Mouse (Mus musculus): Measurements from ENCODE around the gene Cyp1a2. TPM values are rescaled to one million over a fixed set of nuclear protein-coding genes. Genes with fewer than 3 reads are reported as not detected.

The Cyp1a2 gene
- total RNA-seq, 2 experiments from 2014 or later, result not detected

DNA sequence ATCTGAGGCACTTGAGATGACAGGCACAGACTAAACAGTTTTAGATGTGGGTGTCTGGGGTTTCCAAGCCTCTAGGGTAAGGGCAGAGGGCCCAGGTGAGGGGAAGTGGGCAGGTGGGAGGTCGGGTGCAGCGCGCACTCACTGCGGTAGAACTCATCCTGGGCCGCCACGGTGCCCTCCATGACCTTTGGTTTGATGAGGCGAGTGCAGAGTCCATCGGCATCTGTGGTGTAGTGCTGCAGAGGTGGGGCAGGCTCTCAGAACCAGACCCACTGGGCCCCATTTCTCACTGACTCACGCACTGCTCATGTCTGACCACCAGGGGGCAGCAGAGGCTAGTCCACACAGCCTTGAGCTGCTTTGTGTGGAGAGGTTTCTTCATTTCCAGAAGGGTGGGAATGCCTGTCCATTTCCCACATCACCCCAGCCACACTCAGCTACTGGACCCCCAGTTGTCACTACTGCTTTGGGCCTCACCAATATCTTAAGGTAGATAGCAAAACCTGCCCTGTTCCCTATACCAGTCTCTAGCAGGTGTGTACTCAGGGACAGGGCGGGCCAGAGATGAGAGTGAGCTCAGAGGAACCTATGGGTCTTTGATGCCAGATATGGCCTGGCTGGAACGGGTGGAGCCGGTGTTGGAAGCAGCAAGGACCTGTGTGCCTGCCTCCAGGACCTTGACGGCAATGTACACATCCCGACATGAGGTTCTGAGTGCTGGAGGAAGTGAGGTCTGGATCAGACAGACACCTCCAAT, 54.2 kb downstream of the Cyp1a2 start:
- ATAC-seq (replicated peaks; ENCODE audit: low FRiP score, low TSS enrichment, poor library complexity, severe bottlenecking), result peak; percentile 21; the same call in 1 of the 2 replicates

DNA sequence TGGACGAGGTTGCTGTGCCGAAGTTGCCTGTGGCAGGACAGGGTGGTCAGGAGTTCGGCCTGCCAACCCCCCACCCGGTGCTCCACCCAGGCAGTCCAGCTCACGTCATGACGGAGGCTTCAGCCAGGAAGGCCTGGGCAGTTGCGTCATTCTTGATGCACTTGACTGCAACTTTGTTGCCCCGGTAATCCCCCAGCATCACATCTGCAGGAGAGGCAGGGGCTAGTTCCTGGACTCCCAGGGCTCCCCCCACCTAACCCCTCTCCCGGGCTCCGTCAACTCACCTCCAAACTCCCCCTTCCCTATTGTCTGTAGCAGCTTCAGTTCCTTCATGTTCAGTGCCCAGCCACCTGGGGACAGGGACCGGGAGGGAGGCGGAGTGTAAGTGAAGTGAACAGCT, 54.8 kb downstream of the Cyp1a2 start:
- ATAC-seq (replicated peaks; ENCODE audit: low FRiP score, low TSS enrichment, poor library complexity, severe bottlenecking), result no peak

DNA sequence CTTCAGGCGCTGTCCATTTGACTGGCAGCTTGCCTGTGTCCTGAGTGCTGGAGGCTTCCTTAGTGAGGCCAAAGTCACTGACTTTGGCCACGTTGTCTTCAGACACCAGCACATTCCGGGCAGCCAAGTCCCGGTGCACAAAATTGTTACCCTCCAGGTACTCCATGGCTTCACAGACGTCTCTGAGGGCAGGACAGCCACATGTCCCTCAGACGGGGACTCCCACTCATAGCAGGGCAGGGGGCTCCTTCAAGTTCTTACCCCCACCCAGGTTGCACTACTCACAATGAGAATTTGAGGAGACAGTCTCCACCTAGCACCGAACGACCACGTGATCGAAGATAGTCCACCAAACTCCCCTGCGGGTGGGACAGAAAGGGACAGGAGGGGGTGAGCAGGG, 55.6 kb downstream of the Cyp1a2 start:
- ATAC-seq (replicated peaks; ENCODE audit: low FRiP score, low TSS enrichment, poor library complexity, severe bottlenecking), result no peak

DNA sequence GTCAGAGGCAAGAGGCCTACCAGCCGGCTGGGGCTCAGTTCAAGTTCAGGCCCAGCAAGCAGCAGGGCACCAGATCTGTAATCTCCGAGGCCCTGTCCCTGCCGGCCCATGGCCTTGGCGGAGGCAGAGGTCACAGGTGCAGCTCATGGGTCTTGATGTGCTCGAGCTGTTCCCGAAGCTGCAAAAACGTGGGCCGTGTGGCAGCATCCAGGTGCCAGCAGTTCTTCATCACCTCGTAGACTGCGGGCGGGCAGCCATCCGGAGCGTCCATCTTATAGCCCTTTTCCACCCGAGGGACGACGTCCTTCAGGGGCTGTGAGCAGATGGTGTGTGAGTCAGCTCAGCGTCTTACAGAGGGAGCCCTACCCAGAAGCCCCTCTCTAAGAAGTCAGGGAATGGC, 56.3 kb downstream of the Cyp1a2 start:
- no peak for ATAC-seq (replicated peaks; ENCODE audit: low FRiP score, low TSS enrichment, poor library complexity, severe bottlenecking)

Other genes starting within 250 kb of the Cyp1a2 start
- 22.1 and 34.8 TPM in 2 replicates for gene Ppcdc, start 243.6 kb downstream of the Cyp1a2 start, total RNA-seq (2014; fragmentation: Nextera tagmentation)
- 10.5 and 13.9 TPM in 2 replicates for gene Ppcdc, start 243.6 kb downstream of the Cyp1a2 start, total RNA-seq (2017)
- gene Scamp5, start 215.6 kb downstream of the Cyp1a2 start, total RNA-seq (2014; fragmentation: Nextera tagmentation), result not detected in 2 replicates
- gene Scamp5, start 215.6 kb downstream of the Cyp1a2 start, total RNA-seq (2017), result not detected in 2 replicates
- gene Rpp25, start 179.7 kb downstream of the Cyp1a2 start, total RNA-seq (2014; fragmentation: Nextera tagmentation), result not detected in 2 replicates
- gene Rpp25, start 179.7 kb downstream of the Cyp1a2 start, total RNA-seq (2017), result not detected in 2 replicates
- gene Cox5a, start 162.4 kb downstream of the Cyp1a2 start, total RNA-seq (2014; fragmentation: Nextera tagmentation), result 479 and 484 TPM in 2 replicates
- gene Cox5a, start 162.4 kb downstream of the Cyp1a2 start, total RNA-seq (2017), result 60.4 and 80.0 TPM in 2 replicates
- gene Fam219b, start 146.2 kb downstream of the Cyp1a2 start, total RNA-seq (2014; fragmentation: Nextera tagmentation), result 12.1 and 12.7 TPM in 2 replicates
- gene Fam219b, start 146.2 kb downstream of the Cyp1a2 start, total RNA-seq (2017), result 9.2 and 10.0 TPM in 2 replicates
- 13.5 and 16.6 TPM in 2 replicates for gene Mpi, start 130.9 kb downstream of the Cyp1a2 start, total RNA-seq (2014; fragmentation: Nextera tagmentation)
- gene Mpi, start 130.9 kb downstream of the Cyp1a2 start, total RNA-seq (2017), result 6.6 and 6.7 TPM in 2 replicates
- gene Scamp2, start 122.8 kb downstream of the Cyp1a2 start, total RNA-seq (2014; fragmentation: Nextera tagmentation), result 21.5 and 45.2 TPM in 2 replicates
- gene Scamp2, start 122.8 kb downstream of the Cyp1a2 start, total RNA-seq (2017), result 10.1 and 22.2 TPM in 2 replicates
- 8.7 and 16.7 TPM in 2 replicates for gene Ulk3, start 94.3 kb downstream of the Cyp1a2 start, total RNA-seq (2014; fragmentation: Nextera tagmentation)
- gene Ulk3, start 94.3 kb downstream of the Cyp1a2 start, total RNA-seq (2017), result 2.6 and 3.8 TPM in 2 replicates
- gene Cplx3, start 77.4 kb downstream of the Cyp1a2 start, total RNA-seq (2014; fragmentation: Nextera tagmentation), result not detected in 2 replicates
- gene Cplx3, start 77.4 kb downstream of the Cyp1a2 start, total RNA-seq (2017), result not detected in 2 replicates
- not detected in 2 replicates for gene Lman1l, start 62.9 kb downstream of the Cyp1a2 start, total RNA-seq (2014; fragmentation: Nextera tagmentation)
- not detected in 2 replicates for gene Lman1l, start 62.9 kb downstream of the Cyp1a2 start, total RNA-seq (2017)
- 151 and 213 TPM in 2 replicates for gene Csk, start 30.1 kb downstream of the Cyp1a2 start, total RNA-seq (2014; fragmentation: Nextera tagmentation)
- 158 and 213 TPM in 2 replicates for gene Csk, start 30.1 kb downstream of the Cyp1a2 start, total RNA-seq (2017)
- gene Cyp1a1, start 4.2 kb upstream of the Cyp1a2 start, total RNA-seq (2014; fragmentation: Nextera tagmentation), result 0.52 and 1.7 TPM in 2 replicates
- 1.3 TPM in 1 of 2 replicates, not detected in the other for gene Cyp1a1, start 4.2 kb upstream of the Cyp1a2 start, total RNA-seq (2017)
- gene Edc3, start 24.8 kb upstream of the Cyp1a2 start, total RNA-seq (2014; fragmentation: Nextera tagmentation), result 14.2 and 25.0 TPM in 2 replicates
- 4.8 and 6.0 TPM in 2 replicates for gene Edc3, start 24.8 kb upstream of the Cyp1a2 start, total RNA-seq (2017)
- 58.1 and 73.0 TPM in 2 replicates for gene Clk3, start 82.2 kb upstream of the Cyp1a2 start, total RNA-seq (2014; fragmentation: Nextera tagmentation)
- gene Clk3, start 82.2 kb upstream of the Cyp1a2 start, total RNA-seq (2017), result 24.7 and 36.4 TPM in 2 replicates
- 2.3 and 3.4 TPM in 2 replicates for gene Arid3b, start 153.1 kb upstream of the Cyp1a2 start, total RNA-seq (2014; fragmentation: Nextera tagmentation)
- gene Arid3b, start 153.1 kb upstream of the Cyp1a2 start, total RNA-seq (2017), result 1.5 and 3.2 TPM in 2 replicates
- 85.5 and 88.9 TPM in 2 replicates for gene Ubl7, start 227.3 kb upstream of the Cyp1a2 start, total RNA-seq (2014; fragmentation: Nextera tagmentation)
- 20.6 and 20.7 TPM in 2 replicates for gene Ubl7, start 227.3 kb upstream of the Cyp1a2 start, total RNA-seq (2017)

Data from megakaryocyte-erythroid progenitor cell, adult 5-6 weeks (primary cell).